8 mouse cellular contexts compared by ENCODE assay signal in the genomic region with DNA sequence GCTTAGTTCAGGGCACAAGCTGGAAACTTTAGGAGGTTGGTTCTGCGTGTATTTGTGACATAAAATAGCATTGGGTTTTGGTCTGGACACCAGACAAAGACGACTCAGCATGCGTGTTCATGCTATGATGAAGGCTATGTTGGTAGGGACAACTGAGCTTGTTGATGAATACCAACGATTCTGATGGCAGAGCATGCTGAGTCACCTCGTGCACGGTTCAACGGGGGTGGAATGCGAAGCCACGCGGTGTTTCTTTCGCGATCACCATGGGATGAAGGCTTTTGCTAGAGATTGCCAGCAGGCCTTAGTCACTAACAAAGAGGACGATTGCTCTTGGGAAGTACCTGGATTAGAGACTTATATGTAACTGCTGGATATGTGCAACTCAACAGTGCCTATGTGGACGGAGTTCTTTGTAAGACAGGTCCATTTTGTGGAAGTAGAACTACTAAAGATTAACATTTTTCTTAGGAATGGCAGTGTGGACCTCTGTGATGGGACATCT. TPM values are rescaled to one million over a fixed set of nuclear protein-coding genes. Genes with fewer than 3 reads are reported as not detected.
A peak's percentile ranks its signal among the peaks of the same experiment; 100 is the strongest.
DNase-seq lines count a peak whose midpoint lies in the region; ATAC-seq lines count a peak whose summit lies in the region.

No protein-coding gene starts in this region.

- peak overlapping the region; percentile 96 for H3K9ac ChIP-seq in midbrain, embryonic 13.5 days (replicated peaks)

- H3K4me1 ChIP-seq in forebrain, embryonic 10.5 days = peaks cover 35% of the 10 kb centered on the region
- peaks cover 15% of the 10 kb centered on the region for H3K4me1 ChIP-seq in limb, embryonic 10.5 days
- H3K4me1 ChIP-seq in midbrain, embryonic 13.5 days (replicated peaks) = peaks cover 43% of the 10 kb centered on the region

- H3K36me3 ChIP-seq in forebrain, embryonic 10.5 days (replicated peaks) = peaks cover 73% of the 10 kb centered on the region
- H3K36me3 ChIP-seq in limb, embryonic 10.5 days = peaks cover 69% of the 10 kb centered on the region
- H3K36me3 ChIP-seq in midbrain, embryonic 13.5 days = peaks cover 54% of the 10 kb centered on the region

- no peaks in the 10 kb centered on the region for H3K27me3 ChIP-seq in forebrain, embryonic 10.5 days (ENCODE audit: poor library complexity, severe bottlenecking)
- no peaks in the 10 kb centered on the region for H3K27me3 ChIP-seq in limb, embryonic 10.5 days (ENCODE audit: low read depth, poor library complexity, severe bottlenecking)
- no peaks in the 10 kb centered on the region for H3K27me3 ChIP-seq in midbrain, embryonic 13.5 days

- H3K4me3 ChIP-seq in forebrain, embryonic 10.5 days = peak overlapping the region; percentile 85
- H3K4me3 ChIP-seq in limb, embryonic 10.5 days = peak overlapping the region; percentile 86
- peak overlapping the region; percentile 88 for H3K4me3 ChIP-seq in midbrain, embryonic 13.5 days (replicated peaks)

- 0% methylated on average over 14 of the region's 14 CpGs for WGBS in forebrain, embryonic 10.5 days
- under 1% methylated on average over 14 of the region's 14 CpGs for WGBS in limb, embryonic 10.5 days
- under 1% methylated on average over 14 of the region's 14 CpGs for WGBS in midbrain, embryonic 13.5 days

- peak overlapping the region; percentile 97 for H3K27ac ChIP-seq in forebrain, embryonic 10.5 days
- peak overlapping the region; percentile 98 for H3K27ac ChIP-seq in limb, embryonic 10.5 days
- peak overlapping the region; percentile 90 for H3K27ac ChIP-seq in midbrain, embryonic 13.5 days

- no peak for DNase-seq in cerebellum, postnatal 4 days (ENCODE audit: low spot score in 2 of 2)
- peak; percentile 11 for DNase-seq in retina, postnatal 7 days (ENCODE audit: low read depth, low spot score)
- DNase-seq in retina, postnatal 1 day = no peak
- no peak for DNase-seq in forebrain, embryonic 10.5 days (ENCODE audit: extremely low spot score, low spot score)
- DNase-seq in limb, embryonic 10.5 days (ENCODE audit: low spot score) = no peak
- no peak for DNase-seq in T-cell, adult 2 months (ENCODE audit: low spot score)

- ATAC-seq in cerebellum, adult (ENCODE audit: insufficient number of reproducible peaks, low FRiP score, low TSS enrichment) = peak; percentile 27; the same call in 1 of the 2 replicates
- ATAC-seq in midbrain, embryonic 13.5 days = peak; percentile 62

- H3K4me2 ChIP-seq in midbrain, embryonic 13.5 days (replicated peaks) = peak overlapping the region; percentile 71

- no peaks in the 10 kb centered on the region for H3K9me3 ChIP-seq in forebrain, embryonic 10.5 days
- H3K9me3 ChIP-seq in limb, embryonic 10.5 days (replicated peaks) = no peaks in the 10 kb centered on the region
- no peaks in the 10 kb centered on the region for H3K9me3 ChIP-seq in midbrain, embryonic 13.5 days

RNA-seq across cellular contexts. Expression of a gene that starts 0.7 kb away (rescaled TPM):
- 6.6 and 7.2 TPM in 2 replicates for polyA plus RNA-seq in forebrain, embryonic 10.5 days (2016; fragmentation: Nextera tagmentation; extraction: Ambion mirVana)
- polyA plus RNA-seq in limb, embryonic 10.5 days (2016; fragmentation: Nextera tagmentation; extraction: Ambion mirVana) = 6.2 and 8.6 TPM in 2 replicates
- polyA plus RNA-seq in midbrain, embryonic 13.5 days (2015; fragmentation: Nextera tagmentation; extraction: Ambion mirVana) = 13.6 and 14.1 TPM in 2 replicates

RNA-seq across cellular contexts. Expression of a gene that starts 35.1 kb away (rescaled TPM):
- polyA plus RNA-seq in forebrain, embryonic 10.5 days (2016; fragmentation: Nextera tagmentation; extraction: Ambion mirVana) = 79.4 and 79.9 TPM in 2 replicates
- polyA plus RNA-seq in limb, embryonic 10.5 days (2016; fragmentation: Nextera tagmentation; extraction: Ambion mirVana) = 66.7 and 74.6 TPM in 2 replicates
- 29.5 and 31.5 TPM in 2 replicates for polyA plus RNA-seq in midbrain, embryonic 13.5 days (2015; fragmentation: Nextera tagmentation; extraction: Ambion mirVana)

RNA-seq across cellular contexts. Expression of a gene that starts 35.2 kb away (rescaled TPM):
- polyA plus RNA-seq in forebrain, embryonic 10.5 days (2016; fragmentation: Nextera tagmentation; extraction: Ambion mirVana) = 45.1 TPM in 2 replicates
- 40.1 and 44.6 TPM in 2 replicates for polyA plus RNA-seq in limb, embryonic 10.5 days (2016; fragmentation: Nextera tagmentation; extraction: Ambion mirVana)
- polyA plus RNA-seq in midbrain, embryonic 13.5 days (2015; fragmentation: Nextera tagmentation; extraction: Ambion mirVana) = 19.1 and 22.1 TPM in 2 replicates

RNA-seq across cellular contexts. Expression of a gene that starts 56.9 kb away (rescaled TPM):
- polyA plus RNA-seq in forebrain, embryonic 10.5 days (2016; fragmentation: Nextera tagmentation; extraction: Ambion mirVana) = 2.2 and 2.4 TPM in 2 replicates
- 1.8 and 2.0 TPM in 2 replicates for polyA plus RNA-seq in limb, embryonic 10.5 days (2016; fragmentation: Nextera tagmentation; extraction: Ambion mirVana)
- polyA plus RNA-seq in midbrain, embryonic 13.5 days (2015; fragmentation: Nextera tagmentation; extraction: Ambion mirVana) = 3.8 and 4.1 TPM in 2 replicates
